Mouse (Mus musculus) 3134 (cell line): ENCODE results near the gene Hddc2.

Experiments used
- DNase-seq: peaks from one replicate; pipeline ENCODE4 v3.0.0-alpha.2; 2011; ENCODE audit warnings: low spot score; ENCODE audit not compliant: insufficient read length; ENCODE audit errors: extremely low read depth

Gene Hddc2

GRCm38 (mm10) chr10:31312865-31313848 is at the start of gene Hddc2:
Hddc2 (plus strand) TSS chr10:31313383.
- DNase-seq, result peak; percentile 90

- DNase-seq, result no peak
These were observed 40.4 kb upstream of the Hddc2 start for GRCm38 (mm10) chr10:31272738-31273137.

- no peak for DNase-seq
These were observed 40.0 kb upstream of the Hddc2 start for GRCm38 (mm10) chr10:31273171-31273570.

GRCm38 (mm10) chr10:31287787-31288186 is 25.4 kb upstream of the Hddc2 start:
- no peak for DNase-seq

- no peak for DNase-seq
These were observed 24.3 kb upstream of the Hddc2 start for GRCm38 (mm10) chr10:31288697-31289390.

- no peak for DNase-seq
These were observed 17.5 kb upstream of the Hddc2 start for GRCm38 (mm10) chr10:31295705-31296104.

GRCm38 (mm10) chr10:31296458-31296857 is 16.7 kb upstream of the Hddc2 start:
- DNase-seq, result no peak

GRCm38 (mm10) chr10:31297106-31297505 is 16.1 kb upstream of the Hddc2 start:
- no peak for DNase-seq

- no peak for DNase-seq
These were observed 14.9 kb upstream of the Hddc2 start for GRCm38 (mm10) chr10:31298263-31298662.

- no peak for DNase-seq
These were observed 14.1 kb upstream of the Hddc2 start for GRCm38 (mm10) chr10:31298921-31299574.

- no peak for DNase-seq
These were observed 12.9 kb upstream of the Hddc2 start for GRCm38 (mm10) chr10:31300292-31300691.

GRCm38 (mm10) chr10:31303446-31303845 is 9.7 kb upstream of the Hddc2 start:
- no peak for DNase-seq

- no peak for DNase-seq
These were observed 6.1 kb upstream of the Hddc2 start for GRCm38 (mm10) chr10:31307024-31307598.

GRCm38 (mm10) chr10:31318491-31318890 is 5.3 kb downstream of the Hddc2 start:
- DNase-seq, result no peak

- DNase-seq, result no peak
These were observed 16.3 kb downstream of the Hddc2 start for GRCm38 (mm10) chr10:31329436-31329835.

- no peak for DNase-seq
These were observed 17.2 kb downstream of the Hddc2 start for GRCm38 (mm10) chr10:31330286-31330962.

GRCm38 (mm10) chr10:31331225-31331775 is 18.1 kb downstream of the Hddc2 start:
- no peak for DNase-seq

- no peak for DNase-seq
These were observed 23.2 kb downstream of the Hddc2 start for GRCm38 (mm10) chr10:31336432-31336831.

GRCm38 (mm10) chr10:31346401-31346800 is 33.2 kb downstream of the Hddc2 start:
- DNase-seq, result no peak

GRCm38 (mm10) chr10:31351056-31351455 is 37.9 kb downstream of the Hddc2 start:
- no peak for DNase-seq
